Mouse (Mus musculus) spleen, adult 2 months (tissue): Measurements from ENCODE around the gene Ell. TPM values are rescaled to one million over a fixed set of nuclear protein-coding genes. Genes with fewer than 3 reads are reported as not detected.

Experiments
- DNase-seq, 2 experiments: peaks; one replicate each; pipeline versions ENCODE4 v3.0.0 to v3.0.0-alpha.2; 2012 to 2021; ENCODE audit warnings: low spot score in 2 of 2, low read depth in 1 of 2
- H3K27ac ChIP-seq: fragments of 200-500 bp; 2 replicates; pipeline ENCODE4 v1.5.1; 2012; ENCODE audit warnings: low read length, inconsistent platforms; ENCODE audit not compliant: insufficient read depth
- H3K27me3 ChIP-seq: fragments of 200-500 bp; 2 replicates; pipeline ENCODE4 v1.6.1; 2012; ENCODE audit warnings: mild to moderate bottlenecking, moderate library complexity, low read length, inconsistent platforms; ENCODE audit not compliant: control insufficient read depth, insufficient read depth
- H3K36me3 ChIP-seq: fragments of 200-500 bp; 2 replicates; pipeline ENCODE4 v1.6.1; 2012; ENCODE audit warnings: mild to moderate bottlenecking, low read length, inconsistent platforms; ENCODE audit not compliant: control insufficient read depth, insufficient read depth
- H3K4me1 ChIP-seq: fragments of 200-500 bp; 2 replicates; pipeline ENCODE4 v1.6.1; 2011; ENCODE audit warnings: inconsistent platforms; ENCODE audit not compliant: control insufficient read depth, insufficient read depth, insufficient read length
- H3K4me3 ChIP-seq: fragments of 200-500 bp; 2 replicates; pipeline ENCODE4 v1.5.1; 2011; ENCODE audit warnings: mild to moderate bottlenecking, inconsistent platforms; ENCODE audit not compliant: insufficient read depth, insufficient read length; ENCODE audit errors: extremely low read depth
- CTCF ChIP-seq: fragments of 200-500 bp; IDR thresholded peaks from 2 replicates; pipeline ENCODE4 v1.5.1; 2011; ENCODE audit warnings: mild to moderate bottlenecking, inconsistent platforms; ENCODE audit not compliant: insufficient read depth, insufficient read length, insufficient replicate concordance; ENCODE audit errors: extremely low read depth
- POLR2A ChIP-seq: fragments of 200-500 bp; IDR thresholded peaks from 2 replicates; pipeline ENCODE4 v1.6.1; 2011; ENCODE audit warnings: low read depth, low read length, inconsistent platforms
- WGBS: fragments of 180-500 bp; shearing (Covaris S2); methylation state at CpG from one replicate; pipeline ENCODE4 v1.1.7; 2018; 5-methylcytosine and 5-hydroxymethylcytosine counted together
- polyA plus RNA-seq: library from polyadenylated mRNA; depleted of rRNA; stranded (reverse); fragments of >200 nt; gene quantifications from 2 replicates; pipeline ENCODE4 v1.2.3, GENCODE M21; 2012

Gene Ell
- polyA plus RNA-seq, 1 experiment = 21.3 TPM

GRCm38 (mm10) chr8:70593961-70594609 lies 54.8 kb downstream of the Ell start, which contains the start of gene Isyna1:
Isyna1 (plus strand) TSS chr8:70594373.
- under 1% methylated on average over 37 of the region's 40 CpGs for WGBS
- peak within 1 kb of the TSS; percentile 77 for H3K27ac ChIP-seq
- H3K4me1 ChIP-seq = peaks cover 9% of the 10 kb centered on the region
- TF ChIP-seq CTCF (no peak), POLR2A (peak; percentile 50)
- H3K27me3 ChIP-seq = no peaks in the 10 kb centered on the region
- peaks cover 21% of the 10 kb centered on the region for H3K36me3 ChIP-seq
- peak; percentile 84 to 91 for DNase-seq
- H3K4me3 ChIP-seq = peak within 1 kb of the TSS; percentile 78

GRCm38 (mm10) chr8:70594621-70595564 lies 55.6 kb downstream of the Ell start:
- no peaks in the 10 kb centered on the region for H3K27me3 ChIP-seq
- peak overlapping the region; percentile 78 for H3K4me3 ChIP-seq
- 23% methylated on average over 82 of the region's 82 CpGs for WGBS
- H3K4me1 ChIP-seq = peaks cover 9% of the 10 kb centered on the region
- peaks cover 21% of the 10 kb centered on the region for H3K36me3 ChIP-seq
- DNase-seq = no peak
- peak overlapping the region; percentile 77 for H3K27ac ChIP-seq
- TF ChIP-seq POLR2A = no peak
- TF ChIP-seq CTCF = no peak

GRCm38 (mm10) chr8:70595811-70596210 lies 56.6 kb downstream of the Ell start:
- no peak overlapping the region for H3K4me3 ChIP-seq
- no peak for DNase-seq
- TF ChIP-seq POLR2A = no peak
- no peak for TF ChIP-seq CTCF
- no peak overlapping the region for H3K27ac ChIP-seq
- 96% methylated on average over 12 of the region's 12 CpGs for WGBS
- H3K27me3 ChIP-seq = no peaks in the 10 kb centered on the region
- peaks cover 13% of the 10 kb centered on the region for H3K4me1 ChIP-seq
- H3K36me3 ChIP-seq = peaks cover 17% of the 10 kb centered on the region

GRCm38 (mm10) chr8:70596216-70596615 lies 57.0 kb downstream of the Ell start:
- TF ChIP-seq POLR2A = no peak
- TF ChIP-seq CTCF = no peak

GRCm38 (mm10) chr8:70596775-70597416 lies 57.6 kb downstream of the Ell start:
- 80% methylated on average over 17 of the region's 17 CpGs for WGBS

More at GRCm38 (mm10) chr8:70596216-70596615, 57.0 kb downstream of the Ell start:
- Histone ChIP-seq H3K4me3 (no peak overlapping the region), H3K4me1 (peaks cover 16% of the 10 kb centered on the region), H3K27ac (no peak overlapping the region), H3K36me3 (peaks cover 17% of the 10 kb centered on the region), H3K27me3 (no peaks in the 10 kb centered on the region)
- 91% methylated on average over 18 of the region's 18 CpGs for WGBS
- DNase-seq = no peak

GRCm38 (mm10) chr8:70597417-70598272 lies 58.4 kb downstream of the Ell start:
- Histone ChIP-seq H3K27me3 (no peaks in the 10 kb centered on the region), H3K36me3 (peaks cover 14% of the 10 kb centered on the region), H3K27ac (no peak overlapping the region), H3K4me3 (no peak overlapping the region), H3K4me1 (peaks cover 19% of the 10 kb centered on the region)
- WGBS = 97% methylated on average over 68 of the region's 68 CpGs
- DNase-seq = no peak
- no peak for TF ChIP-seq POLR2A

More at GRCm38 (mm10) chr8:70596775-70597416, 57.6 kb downstream of the Ell start:
- Histone ChIP-seq H3K4me3 (no peak overlapping the region), H3K36me3 (peaks cover 14% of the 10 kb centered on the region), H3K4me1 (peaks cover 19% of the 10 kb centered on the region), H3K27ac (no peak overlapping the region), H3K27me3 (no peaks in the 10 kb centered on the region)
- TF ChIP-seq CTCF (no peak), POLR2A (no peak)
- DNase-seq = no peak
